Mouse (Mus musculus) heart, embryonic 11.5 days (tissue): ENCODE data around the gene Ttc37. TPM values are rescaled to one million over a fixed set of nuclear protein-coding genes. Genes with fewer than 3 reads are reported as not detected.

Experiments used
- ATAC-seq: fragments of 200-750 bp; cut with Nextera tagmentation; replicated peaks from 2 replicates; pipeline ENCODE4 v1.8.0; 2017; ENCODE audit warnings: moderate library complexity; ENCODE audit not compliant: insufficient number of reproducible peaks, low FRiP score, low TSS enrichment
- H3K27ac ChIP-seq: fragments of 300-500 bp; sonication (generic); 2 replicates; pipeline ENCODE4 v1.5.1; 2014; ENCODE audit warnings: mild to moderate bottlenecking, low read depth, low read length
- H3K27me3 ChIP-seq: fragments of 300-500 bp; sonication (generic); 2 replicates; pipeline ENCODE4 v1.6.1; 2014; ENCODE audit warnings: mild to moderate bottlenecking, low read length, mixed read lengths; ENCODE audit not compliant: control insufficient read depth, insufficient read depth
- H3K36me3 ChIP-seq: fragments of 300-500 bp; sonication (generic); 2 replicates; pipeline ENCODE4 v1.6.1; 2014; ENCODE audit warnings: mild to moderate bottlenecking, low read length, moderate library complexity, mixed read lengths; ENCODE audit not compliant: control insufficient read depth, insufficient read depth
- H3K4me1 ChIP-seq: fragments of 300-500 bp; sonication (generic); 2 replicates; pipeline ENCODE4 v1.6.1; 2014; ENCODE audit warnings: low read length; ENCODE audit not compliant: control insufficient read depth, insufficient read depth
- H3K4me2 ChIP-seq: fragments of 300-500 bp; sonication (generic); 2 replicates; pipeline ENCODE4 v1.6.1; 2014; ENCODE audit warnings: mild to moderate bottlenecking, moderate library complexity
- H3K4me3 ChIP-seq: fragments of 300-500 bp; sonication (generic); 2 replicates; pipeline ENCODE4 v1.5.1; 2014; ENCODE audit warnings: low read depth, low read length
- H3K9ac ChIP-seq: fragments of 300-500 bp; sonication (generic); 2 replicates; pipeline ENCODE4 v1.6.1; 2014; ENCODE audit warnings: mild to moderate bottlenecking, low read depth, low read length, moderate library complexity
- H3K9me3 ChIP-seq: fragments of 300-500 bp; sonication (generic); replicated peaks from 2 replicates; pipeline ENCODE4 v1.6.1; 2016; ENCODE audit warnings: low read length; ENCODE audit not compliant: control insufficient read depth
- WGBS: fragments of 180-500 bp; shearing (Covaris S2); extraction: QIAGEN DNeasy Blood & Tissue Kit; methylation state at CpG from one replicate; pipeline ENCODE4 v1.1.7; 2014; ENCODE audit not compliant: insufficient replicate concordance; 5-methylcytosine and 5-hydroxymethylcytosine counted together
- polyA plus RNA-seq: library from polyadenylated mRNA; unstranded; fragments of >200 nt; fragmentation: Nextera tagmentation; extraction: Ambion mirVana; gene quantifications from 2 replicates; pipeline ENCODE4 v1.2.1, GENCODE M21; 2014

Ttc37 gene
- polyA plus RNA-seq, 1 experiment from 2014 or later, result 14.0 TPM

GRCm38 (mm10) chr13:76063548-76063947 is 35.0 kb upstream of the Ttc37 start:
- Histone ChIP-seq H3K4me3 (no peak overlapping the region), H3K4me1 (no peaks in the 10 kb centered on the region), H3K36me3 (no peaks in the 10 kb centered on the region), H3K4me2 (no peak overlapping the region), H3K27me3 (no peaks in the 10 kb centered on the region), H3K9me3 (no peaks in the 10 kb centered on the region), H3K27ac (no peak overlapping the region), H3K9ac (no peak overlapping the region)
- no peak for ATAC-seq
- WGBS, result 90% methylated on average over 4 of the region's 4 CpGs

GRCm38 (mm10) chr13:76064363-76064945 is 34.1 kb upstream of the Ttc37 start:
- H3K36me3 ChIP-seq, result no peaks in the 10 kb centered on the region
- H3K9ac ChIP-seq, result no peak overlapping the region
- no peaks in the 10 kb centered on the region for H3K4me1 ChIP-seq
- H3K9me3 ChIP-seq, result no peaks in the 10 kb centered on the region
- WGBS, result 78% methylated on average over 13 of the region's 13 CpGs
- H3K27me3 ChIP-seq, result no peaks in the 10 kb centered on the region
- no peak for ATAC-seq
- no peak overlapping the region for H3K4me3 ChIP-seq
- H3K27ac ChIP-seq, result no peak overlapping the region
- H3K4me2 ChIP-seq, result no peak overlapping the region

GRCm38 (mm10) chr13:76074323-76074722 is 24.2 kb upstream of the Ttc37 start:
- Histone ChIP-seq H3K27me3 (no peaks in the 10 kb centered on the region), H3K9ac (no peak overlapping the region), H3K4me2 (no peak overlapping the region), H3K36me3 (no peaks in the 10 kb centered on the region; the same call in 1 of the 2 replicates), H3K27ac (no peak overlapping the region), H3K4me3 (no peak overlapping the region), H3K9me3 (no peaks in the 10 kb centered on the region), H3K4me1 (no peaks in the 10 kb centered on the region)
- no peak for ATAC-seq
- WGBS, result 76% methylated on average over 1 of the region's 1 CpGs

GRCm38 (mm10) chr13:76098116-76098492 is 430 bp upstream of the Ttc37 start:
- ATAC-seq, result peak; percentile 72
- Histone ChIP-seq H3K4me2 (peak overlapping the region; percentile 54), H3K27me3 (no peaks in the 10 kb centered on the region), H3K4me3 (peak overlapping the region; percentile 59), H3K9me3 (no peaks in the 10 kb centered on the region), H3K36me3 (no peaks in the 10 kb centered on the region), H3K27ac (peak overlapping the region; percentile 47; the same call in 1 of the 2 replicates), H3K9ac (peak overlapping the region; percentile 76), H3K4me1 (no peaks in the 10 kb centered on the region)
- 5% methylated on average over 16 of the region's 16 CpGs for WGBS

- Histone ChIP-seq H3K4me3 (no peak overlapping the region), H3K4me1 (no peaks in the 10 kb centered on the region), H3K36me3 (no peaks in the 10 kb centered on the region; the same call in 1 of the 2 replicates), H3K9ac (no peak overlapping the region), H3K4me2 (no peak overlapping the region), H3K27ac (no peak overlapping the region), H3K9me3 (no peaks in the 10 kb centered on the region), H3K27me3 (no peaks in the 10 kb centered on the region)
- 94% methylated on average over 2 of the region's 2 CpGs for WGBS
- no peak for ATAC-seq
These were observed 3.5 kb downstream of the Ttc37 start for GRCm38 (mm10) chr13:76101989-76102388.

GRCm38 (mm10) chr13:76109069-76109824 is 10.7 kb downstream of the Ttc37 start:
- 88% methylated on average over 18 of the region's 18 CpGs for WGBS
- peaks cover 2% of the 10 kb centered on the region for H3K36me3 ChIP-seq
- H3K4me3 ChIP-seq, result no peak overlapping the region
- no peaks in the 10 kb centered on the region for H3K27me3 ChIP-seq
- H3K4me2 ChIP-seq, result no peak overlapping the region
- no peaks in the 10 kb centered on the region for H3K9me3 ChIP-seq
- H3K4me1 ChIP-seq, result no peaks in the 10 kb centered on the region
- H3K9ac ChIP-seq, result no peak overlapping the region
- no peak overlapping the region for H3K27ac ChIP-seq
- no peak for ATAC-seq

- Histone ChIP-seq H3K27ac (no peak overlapping the region), H3K9ac (no peak overlapping the region), H3K4me2 (no peak overlapping the region), H3K9me3 (no peaks in the 10 kb centered on the region), H3K4me1 (no peaks in the 10 kb centered on the region), H3K4me3 (no peak overlapping the region), H3K36me3 (peaks cover 10% of the 10 kb centered on the region), H3K27me3 (no peaks in the 10 kb centered on the region)
- ATAC-seq, result no peak
- WGBS, result 92% methylated on average over 4 of the region's 4 CpGs
These were observed 30.3 kb downstream of the Ttc37 start for GRCm38 (mm10) chr13:76128799-76129198.

- H3K9ac ChIP-seq, result no peak overlapping the region
- no peak for ATAC-seq
- no peak overlapping the region for H3K27ac ChIP-seq
- no peaks in the 10 kb centered on the region for H3K4me1 ChIP-seq
- H3K36me3 ChIP-seq, result peaks cover 14% of the 10 kb centered on the region
- WGBS, result 85% methylated on average over 4 of the region's 4 CpGs
- H3K9me3 ChIP-seq, result no peaks in the 10 kb centered on the region
- H3K27me3 ChIP-seq, result no peaks in the 10 kb centered on the region
- H3K4me3 ChIP-seq, result no peak overlapping the region
- no peak overlapping the region for H3K4me2 ChIP-seq
These were observed 33.9 kb downstream of the Ttc37 start for GRCm38 (mm10) chr13:76132415-76132814.

GRCm38 (mm10) chr13:76138862-76139261 is 40.3 kb downstream of the Ttc37 start:
- no peaks in the 10 kb centered on the region for H3K4me1 ChIP-seq
- H3K9me3 ChIP-seq, result no peaks in the 10 kb centered on the region
- H3K4me2 ChIP-seq, result no peak overlapping the region
- H3K4me3 ChIP-seq, result no peak overlapping the region
- no peaks in the 10 kb centered on the region for H3K27me3 ChIP-seq
- 76% methylated on average over 3 of the region's 3 CpGs for WGBS
- no peak overlapping the region for H3K27ac ChIP-seq
- no peak for ATAC-seq
- H3K36me3 ChIP-seq, result peaks cover 9% of the 10 kb centered on the region
- no peak overlapping the region for H3K9ac ChIP-seq
